Mouse (Mus musculus): ENCODE results near the gene Optn. TPM values are rescaled to one million over a fixed set of nuclear protein-coding genes. Genes with fewer than 3 reads are reported as not detected.

Gene Optn
- polyA plus RNA-seq (2012; rRNA removed): 21.3 and 51.5 TPM in 2 replicates

DNA sequence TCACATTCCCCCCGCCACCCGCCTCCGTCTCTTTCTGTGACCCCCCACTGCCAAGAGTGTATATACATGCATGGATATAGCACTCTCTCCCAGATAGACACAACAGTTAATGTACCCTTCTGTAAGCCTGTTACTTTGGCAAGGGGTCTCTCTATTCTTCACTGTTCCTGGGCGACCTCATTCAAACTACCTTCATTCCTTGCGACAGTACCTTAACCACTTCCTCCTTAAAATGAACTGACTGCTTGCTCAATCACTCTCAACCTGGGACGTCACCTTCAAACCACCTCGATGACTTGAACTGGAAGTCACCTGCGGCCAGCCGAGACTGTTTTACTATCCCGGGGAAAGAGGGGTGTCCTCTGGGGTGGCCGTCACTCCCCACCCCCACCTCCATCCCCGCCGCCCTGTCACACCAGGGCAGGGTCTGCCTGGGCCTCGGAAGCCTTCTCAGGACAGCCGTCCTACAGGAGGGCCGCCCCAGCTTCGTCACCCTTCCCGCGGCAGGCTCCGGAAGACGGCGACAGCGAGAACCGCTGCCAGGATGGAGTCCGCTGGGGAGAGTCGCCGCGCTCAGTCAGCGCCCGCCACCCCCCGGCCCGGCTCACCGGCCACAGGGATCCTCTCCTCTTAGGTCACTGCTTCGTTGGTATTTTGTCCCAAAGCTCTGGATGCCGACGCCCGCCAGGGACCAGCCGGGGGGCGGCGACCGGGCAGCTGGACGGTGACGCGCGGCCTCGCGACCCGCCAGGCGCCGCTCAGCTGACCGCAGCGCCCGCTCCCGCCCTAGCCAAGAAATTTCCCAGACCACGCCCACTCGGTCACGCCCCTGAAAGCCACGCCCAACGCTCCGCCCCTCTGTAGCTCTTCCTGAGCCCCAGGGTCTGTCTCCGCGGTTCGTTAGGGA lies at the start of gene Optn:
Gene Optn (minus strand): TSS at position 753 of the 907 bp plus-strand sequence.
- peak within 1 kb of the TSS; percentile 79 for H3K27ac ChIP-seq (ENCODE audit: insufficient read depth, low read depth, low read length)

GRCm38 (mm10) chr2:5112785-5113291 lies 49.0 kb upstream of the Optn start:
- Histone ChIP-seq H3K27me3 (ENCODE audit: control insufficient read depth, insufficient read depth, low read length) (no peaks in the 10 kb centered on the region), H3K36me3 (ENCODE audit: control insufficient read depth, insufficient read depth, low read length) (no peaks in the 10 kb centered on the region), H3K27ac (ENCODE audit: insufficient read depth, low read depth, low read length) (no peak overlapping the region), H3K4me3 (ENCODE audit: low read depth, low read length) (no peak overlapping the region), H3K4me1 (ENCODE audit: control insufficient read depth, insufficient read depth, insufficient read length, low read length) (no peaks in the 10 kb centered on the region)
- 36% methylated on average over 8 of the region's 8 CpGs for WGBS
- TF ChIP-seq CTCF (IDR thresholded peaks at IDR 0.05; ENCODE audit: extremely low read depth, insufficient read length, insufficient replicate concordance, low read depth, low read length): no peak
- no peak for TF ChIP-seq POLR2A (IDR thresholded peaks at IDR 0.05; ENCODE audit: low read depth, low read length)

More for the DNA sequence above, at the start of gene Optn:
- Histone ChIP-seq H3K36me3 (ENCODE audit: control insufficient read depth, insufficient read depth, low read length) (peaks cover 8% of the 10 kb centered on the region), H3K4me3 (ENCODE audit: low read depth, low read length) (peak within 1 kb of the TSS; percentile 90), H3K27me3 (ENCODE audit: control insufficient read depth, insufficient read depth, low read length) (no peaks in the 10 kb centered on the region), H3K4me1 (ENCODE audit: control insufficient read depth, insufficient read depth, insufficient read length, low read length) (peaks cover 17% of the 10 kb centered on the region; the same call in 1 of the 2 replicates)
- WGBS: 2% methylated on average over 63 of the region's 63 CpGs
- TF ChIP-seq POLR2A (IDR thresholded peaks at IDR 0.05; ENCODE audit: low read depth, low read length): peak; percentile 84
- TF ChIP-seq CTCF (IDR thresholded peaks at IDR 0.05; ENCODE audit: extremely low read depth, insufficient read length, insufficient replicate concordance, low read depth, low read length): no peak

DNA sequence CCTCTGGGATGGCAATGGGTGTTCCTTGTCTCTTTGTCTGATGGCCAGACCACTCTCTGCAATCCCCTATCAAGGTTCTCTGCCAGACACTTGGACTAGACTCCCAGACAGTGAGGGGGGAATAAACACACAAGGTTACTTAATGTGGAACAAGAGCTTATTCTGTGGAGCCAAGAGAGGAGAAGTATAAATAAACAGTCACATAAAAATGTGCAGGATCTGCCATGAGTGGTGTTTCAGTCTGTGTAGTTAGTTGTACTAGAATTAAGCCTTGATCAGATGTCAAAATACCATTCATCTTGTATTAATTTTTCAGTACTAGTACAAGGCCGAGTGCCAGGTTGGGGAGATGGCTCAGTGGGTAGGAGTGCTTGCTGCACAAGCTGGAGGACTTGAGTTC lies 39.0 kb upstream of the Optn start:
- H3K4me1 ChIP-seq (ENCODE audit: control insufficient read depth, insufficient read depth, insufficient read length, low read length): no peaks in the 10 kb centered on the region
- H3K4me3 ChIP-seq (ENCODE audit: low read depth, low read length): no peak overlapping the region
- no peak overlapping the region for H3K27ac ChIP-seq (ENCODE audit: insufficient read depth, low read depth, low read length)
- no peaks in the 10 kb centered on the region for H3K36me3 ChIP-seq (ENCODE audit: control insufficient read depth, insufficient read depth, low read length)
- H3K27me3 ChIP-seq (ENCODE audit: control insufficient read depth, insufficient read depth, low read length): no peaks in the 10 kb centered on the region
- TF ChIP-seq CTCF (IDR thresholded peaks at IDR 0.05; ENCODE audit: extremely low read depth, insufficient read length, insufficient replicate concordance, low read depth, low read length): no peak
- no peak for TF ChIP-seq POLR2A (IDR thresholded peaks at IDR 0.05; ENCODE audit: low read depth, low read length)
- WGBS: 80% methylated on average over 1 of the region's 1 CpGs

DNA sequence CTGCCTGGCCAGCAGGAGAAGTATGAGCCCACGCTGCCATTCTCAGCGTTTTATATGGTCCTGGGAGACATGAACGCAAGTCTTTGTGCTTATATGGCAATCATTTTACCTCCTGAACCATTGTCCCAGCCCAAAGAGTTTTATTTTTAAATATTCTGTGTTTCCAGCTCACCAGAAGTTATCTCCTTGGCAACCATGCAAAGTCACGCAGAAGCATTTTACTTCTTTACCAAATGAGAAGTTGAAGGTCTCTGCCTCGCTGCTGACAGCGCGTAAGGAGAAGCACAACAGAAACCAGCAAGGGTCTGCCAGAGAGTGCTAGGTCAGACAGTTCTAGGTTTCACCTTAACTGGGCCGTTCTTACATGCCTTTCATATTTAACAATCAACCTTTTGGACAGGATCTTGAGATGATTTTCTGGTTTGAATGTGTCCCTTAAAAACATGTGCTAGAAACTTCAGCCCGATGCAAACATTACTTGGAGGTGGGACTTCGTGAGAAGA lies 37.9 kb upstream of the Optn start:
- H3K27me3 ChIP-seq (ENCODE audit: control insufficient read depth, insufficient read depth, low read length): no peaks in the 10 kb centered on the region

GRCm38 (mm10) chr2:5099176-5099575 lies 35.3 kb upstream of the Optn start:
- no peak overlapping the region for H3K27ac ChIP-seq (ENCODE audit: insufficient read depth, low read depth, low read length)
- no peaks in the 10 kb centered on the region for H3K36me3 ChIP-seq (ENCODE audit: control insufficient read depth, insufficient read depth, low read length)
- H3K4me3 ChIP-seq (ENCODE audit: low read depth, low read length): no peak overlapping the region
- no peaks in the 10 kb centered on the region for H3K4me1 ChIP-seq (ENCODE audit: control insufficient read depth, insufficient read depth, insufficient read length, low read length)
- no peak for TF ChIP-seq CTCF (IDR thresholded peaks at IDR 0.05; ENCODE audit: extremely low read depth, insufficient read length, insufficient replicate concordance, low read depth, low read length)
- no peak for TF ChIP-seq POLR2A (IDR thresholded peaks at IDR 0.05; ENCODE audit: low read depth, low read length)
- WGBS: 86% methylated on average over 6 of the region's 6 CpGs
- H3K27me3 ChIP-seq (ENCODE audit: control insufficient read depth, insufficient read depth, low read length): no peaks in the 10 kb centered on the region

More for the DNA sequence above, 37.9 kb upstream of the Optn start:
- Histone ChIP-seq H3K4me1 (ENCODE audit: control insufficient read depth, insufficient read depth, insufficient read length, low read length) (no peaks in the 10 kb centered on the region), H3K4me3 (ENCODE audit: low read depth, low read length) (no peak overlapping the region), H3K27ac (ENCODE audit: insufficient read depth, low read depth, low read length) (no peak overlapping the region), H3K36me3 (ENCODE audit: control insufficient read depth, insufficient read depth, low read length) (no peaks in the 10 kb centered on the region)
- 88% methylated on average over 10 of the region's 10 CpGs for WGBS
- TF ChIP-seq CTCF (IDR thresholded peaks at IDR 0.05; ENCODE audit: extremely low read depth, insufficient read length, insufficient replicate concordance, low read depth, low read length): no peak
- no peak for TF ChIP-seq POLR2A (IDR thresholded peaks at IDR 0.05; ENCODE audit: low read depth, low read length)

GRCm38 (mm10) chr2:5097786-5098445 lies 34.1 kb upstream of the Optn start:
- Histone ChIP-seq H3K4me3 (ENCODE audit: low read depth, low read length) (no peak overlapping the region), H3K4me1 (ENCODE audit: control insufficient read depth, insufficient read depth, insufficient read length, low read length) (no peaks in the 10 kb centered on the region), H3K36me3 (ENCODE audit: control insufficient read depth, insufficient read depth, low read length) (no peaks in the 10 kb centered on the region), H3K27me3 (ENCODE audit: control insufficient read depth, insufficient read depth, low read length) (no peaks in the 10 kb centered on the region), H3K27ac (ENCODE audit: insufficient read depth, low read depth, low read length) (no peak overlapping the region)
- no peak for TF ChIP-seq POLR2A (IDR thresholded peaks at IDR 0.05; ENCODE audit: low read depth, low read length)
- no peak for TF ChIP-seq CTCF (IDR thresholded peaks at IDR 0.05; ENCODE audit: extremely low read depth, insufficient read length, insufficient replicate concordance, low read depth, low read length)
- 28% methylated on average over 20 of the region's 20 CpGs for WGBS

Data from small intestine, adult 2 months (tissue).